Mouse (Mus musculus) gastrocnemius, adult 2 months (tissue): ENCODE data around the gene Prm2. TPM values are rescaled to one million over a fixed set of nuclear protein-coding genes. Genes with fewer than 3 reads are reported as not detected.
A peak's percentile ranks its signal among the peaks of the same experiment; 100 is the strongest.

ENCODE experiments used
- DNase-seq: peaks from one replicate; pipeline ENCODE4 v3.0.0; 2022
- H3K27ac ChIP-seq: fragments of 200-600 bp; 2 replicates; pipeline ENCODE4 v1.8.1; 2022; ENCODE audit warnings: mild to moderate bottlenecking
- H3K4me3 ChIP-seq: fragments of 200-600 bp; 2 replicates; pipeline ENCODE4 v1.8.1; 2022; ENCODE audit warnings: mild to moderate bottlenecking, moderate library complexity
- CTCF ChIP-seq: fragments of 200-600 bp; IDR thresholded peaks from 2 replicates; pipeline ENCODE4 v1.8.1; 2022; ENCODE audit warnings: antibody characterized with exemption, mild to moderate bottlenecking, moderate library complexity
- intact Hi-C: fragments of 180-260 bp; cut with DNase I; formaldehyde crosslinking; loops from one replicate; pipeline ENCODE4 v1.15.1; 2025
- total RNA-seq, 2 experiments: library from RNA; stranded (reverse); gene quantifications; 2 replicates each; pipeline ENCODE4 v1.2.3; 2021

Gene Prm2
- total RNA-seq, 2 experiments from 2014 or later: not detected

GRCm38 (mm10) chr16:10782377-10783151 is 13.4 kb downstream of the Prm2 start:
- intact Hi-C loops: no loop called here
- peak overlapping the region; percentile 46 for H3K27ac ChIP-seq
- TF ChIP-seq CTCF: no peak
- peak; percentile 19 for DNase-seq
- H3K4me3 ChIP-seq: peak overlapping the region; percentile 84

- intact Hi-C loops: no loop called here
- TF ChIP-seq CTCF: no peak
- H3K4me3 ChIP-seq: peak overlapping the region; percentile 84; the same call in 1 of the 2 replicates
- DNase-seq: peak; percentile 25
- no peak overlapping the region for H3K27ac ChIP-seq
Measured at GRCm38 (mm10) chr16:10781862-10782371, 14.0 kb downstream of the Prm2 start.

- no peak overlapping the region for H3K27ac ChIP-seq
- intact Hi-C loops: no loop called here
- DNase-seq: no peak
- no peak overlapping the region for H3K4me3 ChIP-seq
- TF ChIP-seq CTCF: no peak
Measured at GRCm38 (mm10) chr16:10780631-10781120, 15.3 kb downstream of the Prm2 start.

- TF ChIP-seq CTCF: no peak
- peak; percentile 11 for DNase-seq
- Histone ChIP-seq H3K27ac (no peak overlapping the region), H3K4me3 (no peak overlapping the region)
- intact Hi-C loops: no loop called here
Measured at GRCm38 (mm10) chr16:10777579-10778160, 18.3 kb downstream of the Prm2 start.

GRCm38 (mm10) chr16:10776322-10776721 is 19.6 kb downstream of the Prm2 start:
- Histone ChIP-seq H3K27ac (no peak overlapping the region), H3K4me3 (no peak overlapping the region)
- intact Hi-C loops: no loop called here
- DNase-seq: peak; percentile 10
- TF ChIP-seq CTCF: no peak

- no peak overlapping the region for H3K4me3 ChIP-seq
- intact Hi-C loops: no loop called here
- no peak for DNase-seq
- no peak for TF ChIP-seq CTCF
- H3K27ac ChIP-seq: no peak overlapping the region
Measured at GRCm38 (mm10) chr16:10774726-10775125, 21.2 kb downstream of the Prm2 start.

GRCm38 (mm10) chr16:10773543-10773942 is 22.4 kb downstream of the Prm2 start:
- no peak for DNase-seq
- no peak for TF ChIP-seq CTCF
- Histone ChIP-seq H3K27ac (no peak overlapping the region), H3K4me3 (no peak overlapping the region)
- intact Hi-C loops: no loop called here

- no peak for DNase-seq
- intact Hi-C loops: no loop called here
- Histone ChIP-seq H3K27ac (no peak overlapping the region), H3K4me3 (no peak overlapping the region)
- no peak for TF ChIP-seq CTCF
Measured at GRCm38 (mm10) chr16:10771769-10772510, 24.0 kb downstream of the Prm2 start.

GRCm38 (mm10) chr16:10770531-10771325 is 25.2 kb downstream of the Prm2 start:
- no peak overlapping the region for H3K27ac ChIP-seq

GRCm38 (mm10) chr16:10769661-10770060 is 26.3 kb downstream of the Prm2 start:
- H3K27ac ChIP-seq: no peak overlapping the region
- no peak overlapping the region for H3K4me3 ChIP-seq
- intact Hi-C loops: loop anchor here (5.0 kb wide), 3 partner anchors 102 to 202 kb away; no protein-coding TSS in a partner anchor
- TF ChIP-seq CTCF: no peak
- no peak for DNase-seq

More at GRCm38 (mm10) chr16:10770531-10771325, 25.2 kb downstream of the Prm2 start:
- TF ChIP-seq CTCF: no peak
- no peak for DNase-seq
- H3K4me3 ChIP-seq: no peak overlapping the region
- intact Hi-C loops: no loop called here

GRCm38 (mm10) chr16:10768821-10769220 is 27.1 kb downstream of the Prm2 start:
- no peak for TF ChIP-seq CTCF
- intact Hi-C loops: loop anchor here (5.0 kb wide), 3 partner anchors 102 to 202 kb away; no protein-coding TSS in a partner anchor
- Histone ChIP-seq H3K27ac (no peak overlapping the region), H3K4me3 (no peak overlapping the region)
- no peak for DNase-seq

- DNase-seq: peak; percentile 61
- intact Hi-C loops: loop anchor here (5.0 kb wide), 3 partner anchors 100 to 200 kb away; no protein-coding TSS in a partner anchor
- no peak overlapping the region for H3K27ac ChIP-seq
- no peak overlapping the region for H3K4me3 ChIP-seq
- peak; percentile 89 for TF ChIP-seq CTCF
Measured at GRCm38 (mm10) chr16:10767158-10767557, 28.8 kb downstream of the Prm2 start.
